Mouse (Mus musculus) heart, embryonic 14.5 days (tissue): Measurements from ENCODE around the gene Cadm2. TPM values are rescaled to one million over a fixed set of nuclear protein-coding genes. Genes with fewer than 3 reads are reported as not detected.

ENCODE experiments used
- ATAC-seq: fragments of 200-750 bp; cut with Nextera tagmentation; 2 replicates; pipeline ENCODE4 v1.8.0; 2017; ENCODE audit warnings: low read depth, moderate TSS enrichment; ENCODE audit not compliant: insufficient number of reproducible peaks, insufficient read depth, low FRiP score
- H3K27ac ChIP-seq, 2 experiments: fragments of 200-500 bp in 1 of 2; fragments of 300-500 bp in 1 of 2; sonication (generic) in 1 of 2; replicated peaks in 1 of 2; 2 replicates each; pipeline ENCODE4 v1.5.1; 2012 to 2014; ENCODE audit warnings: low read depth in 2 of 2, low read length in 2 of 2, control low read depth in 1 of 2, mild to moderate bottlenecking in 1 of 2, mixed read lengths in 1 of 2; ENCODE audit not compliant: control insufficient read depth in 1 of 2, insufficient read depth in 1 of 2
- H3K27me3 ChIP-seq: fragments of 300-500 bp; sonication (generic); 2 replicates; pipeline ENCODE4 v1.6.1; 2014; ENCODE audit warnings: mild to moderate bottlenecking, low read length, control low read depth; ENCODE audit not compliant: control insufficient read depth, insufficient read depth
- H3K36me3 ChIP-seq: fragments of 300-500 bp; sonication (generic); 2 replicates; pipeline ENCODE4 v1.6.1; 2014; ENCODE audit warnings: mild to moderate bottlenecking, control low read depth, low read length, mixed read lengths; ENCODE audit not compliant: control insufficient read depth, insufficient read depth
- H3K4me1 ChIP-seq, 2 experiments: fragments of 200-500 bp in 1 of 2; fragments of 300-500 bp in 1 of 2; sonication (generic) in 1 of 2; 2 replicates each; pipeline ENCODE4 v1.6.1; 2012 to 2014; ENCODE audit warnings: low read length in 2 of 2, control low read depth in 1 of 2, mixed read lengths in 1 of 2; ENCODE audit not compliant: control insufficient read depth in 2 of 2, insufficient read depth in 2 of 2
- H3K4me2 ChIP-seq: fragments of 300-500 bp; sonication (generic); 2 replicates; pipeline ENCODE4 v1.6.1; 2014; ENCODE audit warnings: mild to moderate bottlenecking, low read length
- H3K4me3 ChIP-seq, 2 experiments: fragments of 200-500 bp in 1 of 2; fragments of 300-500 bp in 1 of 2; sonication (generic) in 1 of 2; 2 replicates each; pipeline ENCODE4 v1.5.1; 2012 to 2014; ENCODE audit warnings: low read length in 2 of 2, mild to moderate bottlenecking in 2 of 2, control low read depth in 1 of 2, low read depth in 1 of 2, moderate library complexity in 1 of 2; ENCODE audit not compliant: control insufficient read depth in 1 of 2, insufficient read depth in 1 of 2
- H3K9ac ChIP-seq: fragments of 300-500 bp; sonication (generic); 2 replicates; pipeline ENCODE4 v1.6.1; 2014; ENCODE audit warnings: mild to moderate bottlenecking, low read length
- H3K9me3 ChIP-seq: fragments of 300-500 bp; sonication (generic); 2 replicates; pipeline ENCODE4 v1.6.1; 2016; ENCODE audit warnings: low read length, control low read depth; ENCODE audit not compliant: control insufficient read depth
- WGBS: fragments of 180-500 bp; shearing (Covaris S2); extraction: QIAGEN DNeasy Blood & Tissue Kit; methylation state at CpG from one replicate; pipeline ENCODE4 v1.1.7; 2014; 5-methylcytosine and 5-hydroxymethylcytosine counted together
- polyA plus RNA-seq: library from polyadenylated mRNA; unstranded; fragments of >200 nt; fragmentation: Nextera tagmentation; extraction: Ambion mirVana; gene quantifications from 2 replicates; pipeline ENCODE4 v1.2.1, GENCODE M21; 2014

The Cadm2 gene
- polyA plus RNA-seq, 1 experiment from 2014 or later: 0.07 TPM

GRCm38 (mm10) chr16:66622423-66622822, 998.3 kb downstream of the Cadm2 start:
- H3K4me3 ChIP-seq: no peak overlapping the region
- no peaks in the 10 kb centered on the region for H3K36me3 ChIP-seq
- 36% methylated on average over 1 of the region's 1 CpGs for WGBS
- H3K4me2 ChIP-seq: no peak overlapping the region
- H3K9ac ChIP-seq: no peak overlapping the region
- no peaks in the 10 kb centered on the region for H3K4me1 ChIP-seq
- H3K27me3 ChIP-seq: no peaks in the 10 kb centered on the region
- H3K9me3 ChIP-seq: no peaks in the 10 kb centered on the region
- ATAC-seq: no peak
- H3K27ac ChIP-seq: no peak overlapping the region

GRCm38 (mm10) chr16:66612624-66613023, 1008.1 kb downstream of the Cadm2 start:
- no peak for ATAC-seq
- 80% methylated on average over 5 of the region's 5 CpGs for WGBS
- H3K27me3 ChIP-seq: no peaks in the 10 kb centered on the region

More at GRCm38 (mm10) chr16:66612624-66613023, 1008.1 kb downstream of the Cadm2 start:
- no peak overlapping the region for H3K4me3 ChIP-seq
- H3K4me1 ChIP-seq: no peaks in the 10 kb centered on the region
- no peaks in the 10 kb centered on the region for H3K9me3 ChIP-seq
- no peak overlapping the region for H3K27ac ChIP-seq
- no peaks in the 10 kb centered on the region for H3K36me3 ChIP-seq
- H3K4me2 ChIP-seq: no peak overlapping the region
- H3K9ac ChIP-seq: no peak overlapping the region
